Mouse (Mus musculus) left cerebral cortex, adult 8-10 months (tissue): Measurements from ENCODE around the gene C130032M10Rik. TPM values are rescaled to one million over a fixed set of nuclear protein-coding genes. Genes with fewer than 3 reads are reported as not detected.

ENCODE experiments used
- DNase-seq, 2 experiments: peaks; one replicate each; pipeline ENCODE4 v3.0.0; 2022; ENCODE audit warnings: low spot score in 2 of 2
- total RNA-seq, 4 experiments: library from RNA; stranded (reverse); gene quantifications; 2 replicates each; pipeline ENCODE4 v1.2.4; 2022

C130032M10Rik gene
- total RNA-seq, 4 experiments from 2014 or later: not detected

DNA sequence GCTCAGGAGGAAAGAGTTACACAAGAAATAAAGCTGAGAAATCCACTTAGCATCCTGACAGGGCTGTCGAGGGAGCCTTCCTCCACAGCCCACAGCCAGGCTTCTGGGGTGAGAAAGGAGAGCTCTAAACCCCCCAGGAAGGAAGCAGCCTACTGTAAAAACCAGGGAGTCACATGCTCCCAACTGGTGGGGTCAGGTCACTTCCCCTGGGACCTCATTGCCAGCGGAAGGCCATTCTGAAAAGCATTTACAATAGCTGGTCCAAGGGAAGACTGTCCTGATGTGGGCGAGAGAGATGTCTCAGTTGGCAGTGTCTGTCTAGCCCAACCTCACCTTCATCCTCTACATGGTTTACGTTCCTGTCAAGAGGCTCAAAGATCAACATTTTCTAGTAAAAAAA, 33.0 kb downstream of the C130032M10Rik start:
- no peak for DNase-seq

DNA sequence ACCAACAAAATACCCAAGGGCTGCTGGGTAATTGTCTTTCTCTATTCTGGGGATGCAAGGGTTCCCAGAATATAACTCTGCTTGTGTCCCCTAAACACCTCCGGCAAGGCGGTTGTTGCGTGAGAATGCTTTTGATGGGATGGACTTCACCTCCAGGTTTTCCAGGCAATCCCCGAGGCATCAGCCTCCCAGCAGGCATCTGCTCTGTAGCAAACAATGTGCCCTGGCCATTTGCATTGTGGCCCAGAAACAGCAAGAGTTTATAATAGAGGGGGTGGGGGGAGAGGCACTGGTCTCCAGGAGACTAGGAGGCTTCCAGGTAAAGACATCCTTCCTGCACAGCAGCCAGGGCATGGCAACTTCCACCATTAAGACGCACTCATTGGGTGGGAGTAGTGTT, 33.6 kb downstream of the C130032M10Rik start:
- DNase-seq: no peak

DNA sequence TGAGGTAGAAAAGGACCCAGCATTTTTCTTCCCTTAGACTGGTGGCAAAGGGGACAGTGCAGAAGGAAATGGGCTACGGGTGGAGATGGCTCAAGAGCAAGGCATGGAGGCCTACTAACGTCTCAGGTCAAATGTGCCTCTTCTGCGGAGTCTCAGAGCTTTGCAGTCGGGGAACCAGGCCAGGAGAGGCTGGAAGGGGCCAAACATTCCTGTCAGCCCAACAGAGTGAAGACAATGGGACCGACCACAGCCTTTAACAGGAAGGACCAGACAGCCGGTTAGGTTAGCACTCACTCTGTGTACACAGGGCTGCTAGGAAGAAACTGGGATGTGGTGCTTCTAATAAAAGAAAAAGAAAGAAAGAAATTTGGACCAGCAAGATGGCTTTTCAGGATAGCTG, 34.5 kb downstream of the C130032M10Rik start:
- DNase-seq: no peak

DNA sequence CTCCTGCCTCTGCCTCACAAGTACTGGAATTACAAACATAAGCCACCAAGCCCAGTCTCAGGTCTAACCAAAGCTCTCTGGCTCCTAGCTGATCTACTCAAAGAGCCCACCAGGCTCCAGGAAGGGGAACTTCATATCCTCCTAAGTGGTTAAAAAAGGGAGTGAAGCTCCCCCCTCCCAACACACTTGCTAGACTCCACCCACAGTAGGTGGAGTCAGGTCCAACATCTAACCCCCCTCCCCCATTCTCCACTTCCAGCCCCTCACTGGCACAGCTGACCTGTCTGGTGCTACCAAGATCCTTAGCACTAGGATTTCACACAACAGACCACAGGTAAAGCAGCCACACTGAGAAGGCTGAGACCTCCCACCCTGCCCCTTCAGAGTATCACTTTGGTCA, 38.3 kb downstream of the C130032M10Rik start:
- no peak for DNase-seq

DNA sequence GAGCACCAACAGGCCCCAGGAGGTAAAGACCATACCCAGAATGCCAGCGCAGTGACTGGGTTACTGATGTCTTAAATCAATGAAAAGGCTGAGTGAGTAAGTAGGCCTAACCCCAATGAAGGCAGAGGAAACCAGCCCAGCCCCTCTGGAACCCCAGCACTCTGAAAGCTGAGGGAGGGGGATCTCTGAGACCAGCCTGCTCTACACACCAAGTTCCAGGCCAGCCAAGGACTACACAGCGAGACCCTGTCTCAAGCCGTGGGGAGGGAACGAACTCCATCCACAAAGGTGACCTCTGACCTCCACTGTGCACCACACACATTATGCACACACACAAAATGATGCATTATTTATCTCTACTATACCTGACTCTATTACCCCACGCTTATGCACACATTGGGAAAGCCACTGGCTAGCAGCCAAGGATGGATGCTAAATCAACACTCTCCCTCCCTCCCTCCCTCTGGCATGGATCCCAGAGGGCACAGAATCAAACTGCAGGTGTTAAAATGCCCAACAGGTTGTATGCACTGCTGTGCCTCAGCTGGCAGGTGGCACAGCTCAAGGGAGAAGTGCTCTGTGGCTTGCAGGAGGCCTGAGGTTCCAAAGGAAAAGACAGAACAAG, 39.0 kb downstream of the C130032M10Rik start:
- DNase-seq: no peak

DNA sequence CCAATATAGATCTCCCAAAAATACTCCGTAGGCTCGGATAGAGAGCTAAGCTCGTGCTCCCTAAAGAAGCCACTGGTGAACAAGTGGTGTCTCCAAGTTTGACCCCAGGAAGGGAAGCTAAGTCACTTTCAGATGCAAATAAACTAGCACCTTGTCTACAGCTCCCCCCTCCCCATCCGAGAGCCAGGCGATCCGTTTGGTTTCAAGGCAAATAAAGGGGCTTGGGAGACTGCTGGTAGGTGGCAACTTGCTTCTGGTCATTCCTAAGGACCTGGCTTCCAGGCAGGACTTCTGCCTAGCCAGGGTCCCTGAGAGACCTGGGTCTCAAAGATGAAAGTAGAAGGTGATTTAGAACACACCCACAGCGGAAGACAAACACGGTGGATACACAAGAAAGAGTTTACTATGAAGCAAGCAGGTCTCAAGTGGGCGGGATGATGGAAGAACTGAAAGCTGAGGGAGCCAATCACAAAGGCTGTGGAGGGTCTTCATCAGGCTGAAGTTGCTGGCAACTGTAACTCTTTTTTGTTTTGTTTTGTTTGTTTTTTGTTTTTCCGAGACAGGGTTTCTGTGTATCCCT, 40.9 kb downstream of the C130032M10Rik start:
- DNase-seq: no peak

DNA sequence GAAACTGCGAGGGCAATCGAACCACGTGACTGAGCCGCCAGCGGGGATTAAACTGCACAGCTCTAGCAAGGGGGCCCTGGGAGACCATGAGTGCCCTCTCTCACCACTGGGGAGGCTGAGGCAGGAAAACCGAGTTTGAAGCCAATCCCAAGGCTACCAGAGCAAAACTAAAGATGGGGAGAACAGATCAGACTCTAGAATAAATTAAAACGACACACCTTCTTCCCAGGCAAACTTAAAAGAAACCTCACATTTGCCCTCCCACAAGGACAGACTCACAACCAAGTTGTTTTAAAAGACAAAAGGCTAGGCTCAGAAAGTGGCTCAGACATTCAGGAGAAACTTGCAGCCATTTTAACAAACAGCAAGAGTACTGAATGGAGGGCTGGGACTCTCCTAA, 41.6 kb downstream of the C130032M10Rik start:
- no peak for DNase-seq

DNA sequence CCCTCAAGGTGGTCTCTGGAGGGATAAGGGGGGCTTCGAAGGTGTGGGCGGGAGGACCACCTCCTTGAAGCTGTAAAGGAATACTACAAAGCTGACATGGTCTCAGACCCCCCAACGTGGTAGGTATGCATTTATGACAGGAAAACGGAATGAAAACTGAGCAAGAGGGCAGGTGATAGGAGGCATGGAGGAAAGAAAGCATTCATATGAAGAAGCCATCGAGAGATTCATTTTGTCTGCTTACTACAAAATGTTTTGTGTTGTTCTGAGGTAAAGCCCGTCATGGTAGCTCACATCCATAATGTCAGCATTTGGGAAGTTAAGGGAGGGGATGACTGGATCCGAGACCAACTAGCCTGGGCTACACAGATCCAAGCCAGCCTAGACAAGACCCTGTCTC, 44.6 kb downstream of the C130032M10Rik start:
- no peak for DNase-seq

DNA sequence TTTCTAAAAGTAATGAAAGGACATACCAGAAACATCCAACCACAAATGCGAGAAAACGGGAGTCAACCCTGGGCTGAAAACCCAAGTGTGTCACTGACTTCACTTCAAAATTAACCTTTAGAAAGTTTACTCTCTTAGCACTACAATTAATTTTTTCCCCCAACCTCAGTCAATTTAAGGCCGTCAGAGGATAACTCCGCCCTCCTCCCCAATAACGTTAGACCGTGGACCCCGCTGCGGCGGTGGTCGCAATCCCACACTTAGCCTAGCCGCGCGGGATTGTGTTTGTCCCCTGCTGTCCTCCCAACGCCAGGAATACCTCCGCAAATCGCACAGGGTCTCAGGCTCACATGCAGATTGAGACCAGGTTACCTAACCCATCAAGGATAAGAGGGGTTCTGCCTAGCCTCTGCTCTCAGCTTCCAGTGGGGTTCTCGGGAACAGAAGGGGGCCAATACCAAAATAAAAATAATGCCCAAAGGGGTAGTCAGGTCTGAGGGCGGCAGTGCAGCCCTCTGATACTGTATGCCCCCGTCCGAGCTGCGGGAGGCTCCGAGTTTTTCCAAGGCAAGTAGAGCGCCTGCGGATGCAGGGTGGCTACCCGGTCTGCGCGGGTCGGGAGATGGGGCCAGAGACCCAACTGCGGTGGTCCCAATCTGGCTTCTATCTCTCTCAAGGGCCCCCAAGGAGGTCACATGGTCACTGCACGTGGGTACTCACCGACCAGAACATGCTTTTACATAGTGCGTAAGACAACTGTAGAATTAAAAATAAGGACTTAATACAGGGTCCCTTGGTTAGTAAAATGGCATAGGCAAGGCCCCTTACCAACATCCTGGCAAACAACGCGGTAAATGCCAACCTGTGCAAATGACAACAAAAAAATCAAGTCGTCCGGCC, 45.5 kb downstream of the C130032M10Rik start:
- no peak for DNase-seq

DNA sequence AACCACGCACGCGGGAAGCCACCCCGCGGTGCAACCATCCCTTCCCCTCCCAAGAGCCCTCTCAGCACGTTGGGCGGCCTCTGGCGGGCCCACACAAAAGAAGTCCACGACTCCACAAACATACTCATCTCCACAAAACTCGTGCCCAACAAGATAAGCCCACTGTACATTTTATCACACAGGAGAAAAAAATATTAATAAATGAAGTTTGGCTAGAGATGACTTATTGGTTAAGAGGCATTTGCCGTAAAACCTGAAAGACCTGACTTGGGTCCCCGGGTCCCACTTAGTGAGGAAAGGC, 46.1 kb downstream of the C130032M10Rik start:
- DNase-seq: no peak

DNA sequence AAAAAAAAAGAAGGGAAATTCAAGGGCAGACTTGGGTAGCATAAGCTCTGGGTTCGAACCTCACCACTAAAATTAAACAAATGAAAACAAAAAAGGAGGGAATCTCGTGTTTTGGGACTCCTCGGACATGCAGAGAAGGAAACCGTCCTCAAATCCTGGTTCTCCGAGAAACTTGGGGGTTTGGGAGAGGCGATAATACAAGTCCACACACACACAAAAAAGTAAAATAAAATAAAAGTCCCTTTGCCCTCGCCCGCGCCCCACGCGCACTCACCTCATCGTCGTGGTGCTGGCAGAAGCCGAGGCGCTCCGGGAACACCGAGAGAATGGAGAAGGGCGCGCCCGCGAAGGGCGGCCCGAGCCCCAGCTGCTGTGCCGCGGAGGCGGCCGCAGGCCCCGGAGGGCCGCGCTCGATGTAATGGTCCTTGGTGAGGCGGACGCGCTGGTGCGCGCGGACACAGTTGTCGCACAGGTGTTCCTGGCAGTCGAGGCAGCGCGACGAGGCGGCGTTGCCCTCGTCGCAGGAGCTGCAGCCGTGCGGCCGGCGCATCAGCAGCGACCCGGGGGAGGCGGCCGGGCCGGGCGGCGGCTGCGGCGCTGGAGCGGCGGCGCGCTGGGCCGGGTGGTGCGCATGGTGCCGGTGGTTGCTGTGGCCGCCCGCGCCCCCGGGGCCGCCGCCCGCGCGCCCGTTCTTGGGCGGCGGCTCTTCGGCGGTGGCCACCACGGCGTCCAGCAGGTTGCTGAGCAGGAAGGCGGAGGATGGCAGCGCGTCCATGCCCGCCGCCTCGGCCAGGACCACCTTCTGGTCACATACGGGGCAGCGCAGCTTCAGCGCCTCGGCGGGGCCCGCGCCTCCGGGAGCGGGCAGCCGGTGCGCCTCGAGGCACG, 46.8 kb downstream of the C130032M10Rik start:
- DNase-seq: no peak

DNA sequence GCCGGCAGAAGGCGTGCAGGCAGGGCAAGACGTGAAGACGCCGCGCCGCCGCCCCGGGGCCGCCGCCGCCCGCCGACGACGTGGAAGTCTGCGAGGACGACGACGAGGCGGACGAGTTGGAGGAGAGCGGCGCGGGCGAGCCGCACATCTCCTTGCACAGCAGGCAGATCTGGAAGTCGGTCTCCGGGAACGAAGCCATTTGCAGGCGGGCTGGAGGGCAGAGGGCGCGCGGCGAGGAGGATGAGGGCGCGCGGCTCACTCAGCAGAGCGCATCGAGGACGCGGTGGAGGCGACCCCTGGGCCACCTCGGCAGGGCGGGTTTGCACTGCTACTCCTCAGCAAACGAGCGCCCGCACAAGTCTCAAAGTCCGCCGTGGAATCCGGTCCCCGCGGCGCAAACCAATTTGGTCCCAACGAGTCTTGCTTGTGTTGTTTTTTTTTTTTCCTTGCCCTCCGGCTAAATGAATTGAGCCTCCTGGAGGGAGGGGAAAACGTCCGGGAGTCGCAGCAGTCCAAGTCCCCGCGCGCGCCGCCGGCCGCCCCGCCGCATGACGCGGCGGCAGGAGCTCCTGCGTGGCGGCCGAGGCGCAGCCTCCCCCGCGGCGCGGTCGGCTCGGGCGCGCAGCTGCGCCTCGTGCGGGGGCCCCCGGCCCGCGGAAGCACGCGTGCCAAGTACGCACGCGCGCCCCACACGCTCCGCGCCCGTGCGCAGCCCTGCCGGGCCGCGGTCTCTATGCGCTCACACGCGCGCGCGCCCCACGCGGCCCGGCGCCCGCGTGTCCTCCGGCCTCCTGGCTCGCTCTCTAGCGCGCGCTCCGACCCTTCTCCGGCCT, 47.6 kb downstream of the C130032M10Rik start:
- DNase-seq: no peak

DNA sequence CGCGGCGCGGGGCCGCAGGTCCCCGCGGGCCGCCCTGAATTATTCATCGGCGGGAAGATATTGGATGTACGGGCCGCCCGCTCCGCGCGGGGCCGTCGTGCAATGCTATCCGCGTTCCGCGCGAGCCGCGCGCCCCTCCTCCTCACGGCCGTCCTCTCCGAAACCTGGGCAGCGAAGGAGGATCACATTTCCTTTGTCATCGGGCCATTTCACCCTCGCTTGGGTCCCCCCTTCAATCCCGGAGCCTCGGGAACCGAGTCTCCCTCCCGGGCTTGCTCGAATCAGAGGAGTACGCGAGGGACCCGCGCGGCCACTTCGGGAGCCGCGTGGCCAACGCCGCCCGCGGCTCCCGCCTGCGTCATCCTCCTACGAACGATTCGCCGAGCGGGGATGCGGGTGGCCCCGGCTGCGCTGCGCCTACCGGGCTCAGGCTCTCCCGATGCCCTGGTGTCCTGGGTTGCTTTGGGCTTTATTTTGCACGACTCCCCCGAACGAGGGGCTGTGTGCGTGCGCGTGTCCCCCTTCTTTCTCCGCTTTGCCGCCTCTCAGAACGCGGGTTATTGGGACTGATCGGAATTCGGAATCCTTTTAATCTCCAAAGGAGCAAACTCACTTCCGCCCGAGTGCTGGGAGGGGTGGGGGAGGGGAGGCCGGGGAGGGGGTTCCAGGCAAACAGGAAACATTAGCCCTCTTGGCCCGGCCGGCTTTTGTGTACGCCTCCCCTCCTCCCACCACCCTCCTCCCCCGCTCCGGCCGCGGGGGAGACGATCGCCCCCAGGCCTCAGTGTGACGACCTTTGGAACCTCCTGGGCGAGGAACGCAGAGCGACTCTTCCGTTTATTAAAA, 48.5 kb downstream of the C130032M10Rik start, which contains the start of gene Trim71:
Gene Trim71 (minus strand): TSS at position 609 of the 846 bp plus-strand sequence.
- no peak for DNase-seq

DNA sequence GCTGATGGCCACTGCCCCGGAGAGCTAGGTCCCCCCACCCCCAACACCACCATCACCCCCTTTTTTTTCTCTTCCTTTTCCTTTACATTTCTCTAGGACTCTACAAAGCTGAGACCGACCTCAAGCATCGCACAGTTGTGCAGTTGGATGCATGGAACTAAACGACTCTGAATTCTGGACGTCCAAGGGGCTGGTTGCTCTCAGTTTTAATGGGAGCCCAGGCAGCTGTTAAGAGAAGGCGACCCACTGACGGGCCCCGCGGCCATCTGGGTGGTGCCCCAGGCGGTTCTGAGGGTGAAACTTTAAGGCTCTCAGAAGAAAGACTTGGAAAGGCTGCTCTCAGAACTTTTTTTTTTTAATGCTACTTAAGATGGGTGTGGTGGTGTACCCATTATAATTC, 49.2 kb downstream of the C130032M10Rik start:
- no peak for DNase-seq

Other genes with a start within 250 kb of the C130032M10Rik start
- 1 to 10 TPM in 1 of 4 experiments, not detected in 3; 1.5 TPM for gene Bcl2a1c, start 185.6 kb upstream of the C130032M10Rik start, total RNA-seq
- 10 to 100 TPM in 1 of 4 experiments, 1 to 10 TPM in 3; 5.9 to 10.9 (median 7.6) TPM for gene Crtap, start 125.0 kb upstream of the C130032M10Rik start, total RNA-seq
- 10 to 100 TPM; 28.6 to 32.1 (median 29.6) TPM for gene Glb1, start 114.6 kb upstream of the C130032M10Rik start, total RNA-seq
- gene Tmppe, start 114.6 kb upstream of the C130032M10Rik start, total RNA-seq: 10 to 100 TPM; 10.9 to 15.1 (median 11.8) TPM
- not detected for gene Ccr4, start 10.8 kb upstream of the C130032M10Rik start, total RNA-seq
- gene Trim71, start 48.7 kb downstream of the C130032M10Rik start, total RNA-seq: under 1 TPM; 0.46 to 0.67 (median 0.59) TPM
- gene Cnot10, start 124.5 kb downstream of the C130032M10Rik start, total RNA-seq: 10 to 100 TPM; 42.6 to 48.7 (median 45.0) TPM
- gene Dync1li1, start 173.1 kb downstream of the C130032M10Rik start, total RNA-seq: 10 to 100 TPM; 84.6 to 87.5 (median 85.9) TPM
- gene Cmtm6, start 215.4 kb downstream of the C130032M10Rik start, total RNA-seq: 10 to 100 TPM; 20.0 to 25.7 (median 22.9) TPM